Mouse (Mus musculus) urinary bladder, postnatal 10 days (tissue): ENCODE results near the gene Rsph14.
A peak's percentile ranks its signal among the peaks of the same experiment; 100 is the strongest.
"Not testable (repeated sequence)": the region's sequence is repeated elsewhere in the genome, so short reads cannot be mapped to it uniquely, and the experiment has no call there.

Experiments used
- DNase-seq: peaks from one replicate; pipeline ENCODE4 v3.0.0; 2022; ENCODE audit warnings: low spot score

The Rsph14 gene

DNA sequence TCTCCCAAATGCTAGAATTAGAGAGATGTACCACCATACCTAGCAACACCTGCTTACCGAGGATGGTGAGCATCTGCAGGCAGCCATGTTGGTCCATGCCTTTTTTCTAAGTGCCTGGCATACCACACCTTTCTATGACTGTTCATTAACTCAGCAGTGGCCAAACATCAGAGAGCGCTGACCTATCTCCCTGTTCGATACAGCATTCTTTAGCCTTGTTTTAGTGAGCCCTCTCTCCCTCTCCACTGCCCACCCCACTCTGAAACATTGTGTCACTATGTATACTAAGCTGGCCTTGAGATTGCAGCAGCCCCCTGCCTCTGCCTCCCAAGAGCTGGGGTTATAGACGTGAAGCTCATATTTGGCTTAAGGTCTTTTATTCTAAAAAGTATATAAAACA is 21.3 kb upstream of the Rsph14 start:
- DNase-seq = no peak

DNA sequence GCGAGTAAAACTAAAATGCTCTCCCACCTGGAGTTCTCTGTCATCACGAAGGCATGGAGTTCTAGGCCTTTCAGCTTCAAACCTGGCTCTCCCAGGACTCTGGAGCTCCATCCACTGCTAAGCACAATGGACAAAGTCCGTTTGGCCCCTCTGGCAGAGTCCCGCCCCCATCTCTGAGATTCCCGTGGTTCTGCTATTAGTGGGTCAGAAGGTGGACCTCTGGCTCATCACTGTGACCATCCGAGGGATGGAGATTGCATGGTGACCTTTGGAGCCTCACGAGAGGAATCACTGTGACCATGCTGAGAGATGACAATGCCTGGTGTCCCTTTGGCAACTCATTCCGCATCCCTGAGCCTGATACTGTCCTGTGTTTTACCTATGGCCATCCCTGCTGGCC is 20.5 kb upstream of the Rsph14 start:
- no peak for DNase-seq

DNA sequence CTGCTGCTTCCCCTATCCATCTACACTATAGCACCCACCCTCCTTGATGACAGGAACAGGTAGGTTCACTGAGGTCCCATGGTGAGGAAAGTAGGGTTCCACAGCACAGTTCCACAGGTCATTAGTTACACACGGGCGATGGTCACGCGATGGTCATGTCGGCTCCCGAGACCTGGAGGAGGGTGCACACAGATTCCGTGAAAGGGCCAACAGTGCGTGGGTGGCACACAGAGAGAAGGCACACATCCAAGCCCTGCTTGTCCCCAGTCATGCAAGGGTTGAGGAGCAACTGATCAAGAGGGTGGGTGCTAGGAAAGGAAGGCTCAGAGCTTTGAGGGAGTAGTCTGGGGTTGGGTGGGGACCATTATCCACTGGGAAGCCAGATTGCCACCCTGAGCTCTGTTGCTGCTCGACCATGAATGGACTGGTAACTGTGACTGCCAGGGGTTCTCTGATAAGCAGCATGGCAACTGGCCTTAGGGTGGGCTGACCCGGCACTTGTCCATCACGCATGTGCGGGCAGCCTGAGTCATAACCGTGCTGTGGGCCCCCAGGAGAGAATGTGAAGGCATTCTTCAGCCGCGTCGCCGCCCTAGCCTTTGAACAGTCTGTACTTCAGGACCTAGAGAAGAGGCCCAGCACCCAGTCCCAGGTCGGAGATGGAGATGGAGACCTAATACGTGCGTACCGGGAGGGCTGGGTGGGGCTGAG is 19.1 kb upstream of the Rsph14 start:
- DNase-seq = no peak

DNA sequence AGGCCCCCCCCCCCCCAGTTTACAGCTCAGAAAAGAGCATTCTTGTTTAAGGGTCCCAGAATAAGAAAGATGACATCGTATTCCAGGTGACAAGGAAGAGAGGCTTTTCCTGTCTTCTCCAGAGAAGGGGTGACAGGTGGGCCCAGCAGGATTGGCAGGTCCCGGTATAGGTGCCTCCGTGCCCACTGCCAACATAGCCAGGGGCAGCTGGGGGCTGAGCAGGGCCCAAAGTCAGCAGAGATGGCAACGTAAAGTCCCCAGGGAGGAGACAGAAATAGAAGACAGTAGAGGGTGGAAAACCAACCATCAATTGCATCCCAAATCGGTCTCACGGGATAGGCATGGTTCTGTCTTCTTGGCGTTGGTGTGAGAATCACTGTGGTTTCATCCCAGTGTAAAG is 16.3 kb upstream of the Rsph14 start:
- DNase-seq = no peak

DNA sequence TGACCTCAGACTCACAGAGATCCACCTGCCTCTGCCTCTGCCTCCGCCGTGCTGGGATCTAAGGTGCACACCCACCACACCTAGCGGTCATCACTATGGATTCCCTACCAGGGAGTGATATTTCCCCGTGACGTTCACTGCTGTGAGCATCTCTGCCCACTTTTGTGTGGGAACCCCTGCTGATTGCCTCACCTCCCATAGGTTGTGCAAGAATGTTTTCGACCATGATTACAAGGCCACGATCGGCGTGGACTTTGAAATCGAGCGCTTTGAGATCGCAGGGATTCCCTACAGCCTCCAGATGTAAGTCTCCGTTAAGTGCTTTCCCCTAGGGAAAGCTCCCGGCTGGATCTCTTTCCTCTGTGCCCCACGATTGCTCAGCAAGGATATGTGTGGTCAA is 13.4 kb upstream of the Rsph14 start:
- no peak for DNase-seq

DNA sequence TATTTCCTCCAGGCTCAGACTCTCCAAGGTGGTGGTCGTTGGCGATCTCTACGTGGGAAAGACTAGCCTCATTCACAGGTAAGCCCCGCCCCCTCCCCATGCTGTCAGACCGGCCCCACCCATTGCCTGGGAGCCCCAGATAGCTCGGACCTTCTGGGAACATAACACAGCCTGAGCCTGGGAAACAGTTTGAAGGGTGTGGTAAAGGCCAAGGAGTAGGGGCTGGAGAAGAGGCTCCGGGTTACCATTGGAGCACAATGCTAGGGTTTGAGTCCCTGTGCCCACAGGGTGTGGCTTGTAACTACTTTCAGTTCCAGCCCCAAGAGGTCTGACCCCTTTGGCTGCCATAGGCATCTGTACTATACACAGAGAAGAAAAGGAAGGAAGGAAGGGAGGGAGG is 12.1 kb upstream of the Rsph14 start:
- no peak for DNase-seq

DNA sequence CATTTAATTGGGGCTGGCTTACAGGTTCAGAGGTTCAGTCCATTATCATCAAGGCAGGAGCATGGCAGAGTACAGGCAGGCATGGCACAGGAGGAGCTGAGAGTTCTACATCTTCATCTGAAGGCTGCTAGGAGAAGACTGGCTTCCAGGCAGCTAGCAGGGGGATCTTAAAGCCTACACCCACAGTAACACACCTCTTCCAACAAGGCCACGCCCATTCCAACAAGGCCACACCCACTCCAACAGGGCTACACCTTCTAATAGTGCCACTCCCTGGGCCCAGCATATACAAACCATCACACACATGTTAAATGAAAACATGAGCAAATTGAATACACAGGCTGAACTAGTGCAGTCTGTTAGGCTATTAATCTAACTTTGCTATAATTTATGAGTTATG is 9.7 kb upstream of the Rsph14 start:
- not testable (repeated sequence) for DNase-seq

DNA sequence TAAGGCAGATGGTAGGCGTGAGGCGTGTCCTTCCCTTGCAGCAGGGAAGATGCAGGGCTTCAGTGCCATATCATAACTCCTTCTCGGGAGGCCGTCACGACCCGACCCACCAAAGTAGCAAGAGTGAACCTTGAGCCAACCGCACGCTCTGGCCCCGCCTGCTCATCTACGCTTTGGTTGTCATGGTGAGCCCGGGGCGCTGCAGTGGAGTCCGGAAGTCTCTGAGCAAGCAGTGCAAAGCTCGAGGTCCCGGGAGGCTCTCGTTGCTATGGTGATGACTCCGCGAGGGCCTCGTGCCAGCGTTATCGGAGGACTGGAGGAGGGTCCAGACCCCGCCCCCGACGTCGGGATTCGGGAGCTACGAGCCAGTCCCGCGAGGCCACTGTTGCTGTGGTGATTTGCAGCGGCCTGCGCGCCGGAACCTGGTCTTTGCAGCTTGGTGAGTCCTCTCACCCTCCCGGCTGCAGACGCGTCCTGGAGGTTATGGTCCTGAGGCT is 4.5 kb upstream of the Rsph14 start, which contains the start of gene Rab36:
Rab36 (plus strand) TSS at position 176 of the 497 bp plus-strand sequence.
- DNase-seq = peak; percentile 71

DNA sequence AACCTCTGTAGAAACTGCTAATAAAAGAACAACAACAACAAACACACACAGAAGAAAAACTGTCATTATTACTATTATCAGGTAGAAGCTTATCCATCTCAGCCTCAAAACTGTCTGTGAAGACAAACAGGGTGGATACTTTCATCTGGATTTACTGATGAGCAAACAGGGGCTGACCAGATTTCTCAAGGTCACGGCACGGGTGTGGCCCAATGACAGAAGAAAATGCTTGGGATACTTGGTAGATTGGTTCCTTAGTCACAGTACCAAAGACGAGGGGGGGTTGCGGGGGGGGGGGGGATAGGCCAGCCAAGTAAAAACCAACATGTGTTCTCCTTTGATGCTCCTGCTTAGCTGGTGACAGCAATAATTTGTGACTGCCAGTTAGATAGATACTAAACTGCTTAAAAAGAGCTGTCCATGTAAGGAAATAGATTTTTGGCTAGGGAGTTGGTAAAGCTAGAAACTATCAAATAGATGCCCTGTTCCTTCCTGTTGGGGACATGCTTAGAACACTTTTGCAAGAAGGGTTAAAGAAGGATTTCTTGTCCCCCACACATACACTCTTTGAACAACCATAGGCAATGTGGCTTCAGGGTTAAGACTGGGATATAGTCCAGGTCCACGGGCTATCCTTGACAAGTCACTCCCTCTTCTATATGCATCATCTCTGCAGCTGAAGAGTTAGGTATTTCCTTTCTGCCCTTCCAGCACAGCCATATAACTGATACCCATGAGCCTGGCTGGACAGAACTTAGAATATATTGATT is 856 bp downstream of the Rsph14 start:
- no peak for DNase-seq

DNA sequence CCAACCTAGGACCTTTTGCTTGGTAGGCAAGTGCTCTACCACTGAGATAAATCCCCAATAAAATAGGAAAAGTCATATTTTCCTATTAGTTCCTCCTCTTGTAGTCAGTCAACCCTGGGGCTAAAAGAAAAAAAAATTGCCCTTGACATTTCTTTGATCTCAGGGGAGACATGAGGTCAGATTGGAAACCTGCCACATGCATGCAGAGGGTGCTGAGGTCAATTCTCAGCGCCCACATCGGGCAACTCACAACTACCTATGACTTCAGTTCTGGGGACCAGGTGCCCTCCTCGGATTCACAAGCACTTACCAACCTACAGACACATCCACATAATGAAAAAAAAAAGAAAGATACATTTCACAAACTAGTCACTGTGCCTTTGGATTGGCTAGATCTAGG is 2.2 kb downstream of the Rsph14 start:
- DNase-seq = no peak

DNA sequence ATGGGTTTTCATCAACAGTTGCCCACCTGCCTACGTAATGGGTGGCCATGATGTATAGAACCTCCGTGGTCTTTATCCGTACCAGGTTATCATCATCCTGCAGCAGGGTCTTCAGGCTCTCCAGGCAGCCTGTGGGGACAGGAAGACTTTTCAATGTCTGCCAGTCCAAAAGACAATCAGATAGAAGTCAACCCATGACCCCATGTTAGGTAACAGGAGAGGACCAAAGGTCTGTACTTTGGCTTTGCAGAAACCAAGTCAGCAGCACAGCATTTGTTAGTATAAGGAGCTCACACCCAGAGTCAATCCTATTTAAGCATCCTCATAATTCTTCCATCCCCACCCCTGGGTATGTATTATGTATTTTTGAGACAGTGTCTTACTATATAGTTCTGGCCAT is 2.7 kb downstream of the Rsph14 start:
- DNase-seq = no peak

DNA sequence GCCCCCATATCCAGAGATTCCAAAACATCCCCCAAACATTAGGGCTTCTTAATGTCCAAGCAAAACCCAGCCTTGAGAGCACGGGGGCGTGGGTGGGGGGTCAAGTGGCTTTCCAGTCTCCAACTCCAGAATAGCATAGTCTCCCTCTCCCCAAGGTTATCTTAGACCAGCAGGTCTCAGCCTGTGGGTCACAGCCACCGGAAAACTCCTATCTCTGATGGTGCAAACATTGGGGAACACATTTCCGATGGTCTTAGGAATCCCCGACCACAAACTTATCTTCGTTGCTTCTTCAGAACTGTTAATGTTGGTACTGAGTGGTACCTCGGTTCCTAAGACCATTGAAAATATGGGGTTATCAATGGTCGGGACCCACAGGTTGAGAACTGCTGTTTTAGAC is 3.6 kb downstream of the Rsph14 start:
- DNase-seq = no peak

DNA sequence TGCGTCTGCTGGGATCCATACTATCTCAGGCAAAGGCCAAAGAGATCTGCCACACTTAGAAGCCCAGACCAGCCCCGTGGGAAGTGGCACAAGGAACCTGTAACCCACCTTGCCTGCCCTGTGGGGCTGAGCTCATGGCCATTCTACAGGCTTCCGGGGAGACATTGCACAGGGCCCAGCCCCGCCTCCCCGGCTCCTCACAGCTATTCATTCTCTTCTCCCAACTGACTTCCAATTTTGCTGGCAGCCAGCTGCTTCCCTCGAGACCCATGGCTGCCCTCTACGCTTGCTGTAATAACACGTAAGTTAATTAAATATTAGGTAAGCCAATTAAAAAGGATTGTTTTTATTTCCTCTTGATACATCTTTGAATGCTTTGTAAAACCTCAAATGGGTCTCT is 5.9 kb downstream of the Rsph14 start:
- DNase-seq = no peak

DNA sequence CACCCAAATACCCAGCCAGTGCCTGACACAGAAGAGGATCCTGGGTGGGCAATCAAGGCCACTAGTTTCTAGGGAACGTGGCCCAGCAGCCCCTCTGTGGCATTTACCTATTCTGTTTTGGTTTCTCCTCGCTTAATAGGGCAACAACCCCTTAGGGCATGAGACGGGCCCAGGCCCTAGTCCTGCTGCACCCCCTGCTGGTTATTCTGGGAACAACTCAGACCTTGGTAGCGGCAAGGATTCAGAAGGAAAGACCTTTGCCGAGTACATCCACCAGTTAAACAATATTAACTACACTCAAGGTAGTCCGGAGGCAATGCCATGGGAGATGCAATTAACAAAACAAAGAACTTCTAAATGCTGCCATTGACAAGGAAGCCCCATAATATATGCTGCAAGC is 11.2 kb downstream of the Rsph14 start:
- DNase-seq = no peak

DNA sequence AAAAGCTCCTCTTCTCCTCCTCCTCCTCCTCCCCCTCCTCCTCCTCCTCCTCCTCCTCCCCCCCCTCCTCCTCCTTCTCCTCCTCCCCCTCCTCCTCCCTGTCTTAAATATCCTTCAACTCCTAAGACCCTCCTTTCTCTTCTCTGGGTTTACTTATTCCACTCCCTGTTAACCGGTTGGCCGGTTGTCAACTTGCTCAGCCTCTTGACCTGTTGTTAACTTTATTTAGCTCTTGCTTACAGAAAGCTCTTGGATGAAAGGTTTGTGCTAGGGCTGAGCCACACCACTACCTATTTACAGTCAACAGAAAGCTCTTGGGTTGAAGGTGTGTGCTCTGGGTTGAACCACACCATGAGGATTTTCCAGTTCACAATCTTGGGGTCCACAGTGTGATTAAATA is 12.1 kb downstream of the Rsph14 start:
- no peak for DNase-seq

DNA sequence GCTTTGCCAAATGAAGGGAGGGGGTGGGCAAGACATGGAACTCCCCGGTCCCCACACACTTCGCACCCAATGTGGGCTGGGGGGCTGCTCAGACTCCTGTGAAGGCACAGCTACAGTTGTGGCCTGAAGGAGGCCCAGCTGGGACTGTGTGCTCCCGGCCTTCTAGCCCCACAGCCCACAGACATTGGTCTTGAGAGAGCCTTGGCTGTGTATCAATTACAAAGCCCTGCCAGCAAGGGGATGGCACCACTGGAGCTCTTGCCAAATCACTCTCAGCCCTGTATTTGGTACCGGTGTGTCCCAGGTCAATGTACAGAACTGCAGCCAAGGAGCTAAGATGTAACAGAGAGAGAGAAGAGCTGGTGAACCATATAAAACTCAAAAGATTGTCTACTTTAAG is 15.9 kb downstream of the Rsph14 start:
- no peak for DNase-seq

DNA sequence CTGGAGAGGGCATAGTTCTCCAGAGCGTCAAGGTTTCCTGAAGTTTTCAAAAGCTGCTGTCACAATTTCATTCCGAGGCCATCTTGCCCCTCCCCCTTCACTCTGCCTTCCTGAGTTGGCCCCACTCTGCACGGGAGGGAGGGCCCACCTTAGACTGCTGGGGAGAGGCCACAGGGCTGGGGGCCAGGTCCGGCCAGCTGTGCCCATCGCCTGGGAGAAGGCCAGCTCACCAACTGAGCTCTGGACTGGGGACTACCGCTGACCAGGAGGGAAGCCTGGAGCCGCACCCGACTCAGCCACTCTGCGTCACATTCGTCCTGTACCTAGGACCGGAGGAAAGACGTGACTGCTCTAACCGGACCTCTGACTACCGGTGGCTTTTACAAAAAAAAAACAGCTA is 16.9 kb downstream of the Rsph14 start:
- DNase-seq = no peak

DNA sequence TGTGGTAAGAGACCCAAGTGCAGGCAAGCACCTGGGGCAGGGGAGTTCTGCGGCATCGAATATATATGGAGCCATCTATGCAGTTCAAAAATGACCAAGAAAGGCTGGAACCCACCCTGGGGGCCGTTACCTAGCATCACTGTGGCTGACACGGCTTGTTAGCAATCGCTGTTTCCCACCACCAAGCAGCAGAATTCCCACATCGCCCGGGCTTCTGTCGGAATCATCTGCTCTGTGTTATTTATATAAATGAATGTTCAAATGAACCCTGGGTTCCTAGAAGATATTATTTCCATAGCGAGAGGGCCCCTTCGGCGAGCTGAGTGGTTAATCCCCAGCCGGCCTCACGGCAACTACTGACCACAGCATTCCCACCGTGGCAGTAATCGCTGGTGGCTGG is 21.7 kb downstream of the Rsph14 start:
- no peak for DNase-seq

DNA sequence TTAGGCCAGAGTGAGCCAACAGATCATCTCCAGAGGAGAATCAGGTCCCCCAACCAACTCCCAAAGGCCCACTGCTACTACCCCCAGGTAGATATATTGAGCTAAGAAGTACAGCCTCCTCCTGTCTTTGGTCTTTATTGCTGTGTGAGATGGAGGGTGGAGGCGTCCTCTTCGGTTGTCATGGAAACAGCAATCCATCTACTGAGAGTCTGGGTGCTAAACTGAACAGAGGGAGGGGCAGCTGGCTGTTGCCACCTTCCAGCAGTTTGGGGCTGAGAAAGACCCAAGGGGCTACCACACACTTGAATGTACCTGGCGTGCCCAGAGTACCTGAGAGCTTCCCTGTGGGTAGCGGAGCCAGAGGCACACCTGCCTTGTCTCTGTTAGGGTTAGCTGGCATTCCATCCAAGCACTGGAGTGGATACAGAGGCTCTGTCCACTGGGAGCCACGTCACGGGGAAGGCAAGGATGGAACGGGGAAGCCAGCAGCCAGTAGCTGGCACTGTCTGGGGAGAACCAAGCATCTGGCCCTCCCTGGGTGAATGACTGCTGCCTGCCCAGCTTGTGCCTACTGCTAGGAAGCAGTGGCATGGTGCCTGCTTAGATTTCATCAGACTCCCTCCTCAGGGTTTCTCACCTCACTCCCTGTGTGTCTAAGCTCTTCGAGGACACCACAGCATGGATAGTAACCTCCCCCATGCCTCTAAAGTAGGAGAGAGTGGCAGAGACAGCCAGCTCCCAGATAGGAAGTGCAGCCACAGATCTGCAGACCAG is 25.3 kb downstream of the Rsph14 start:
- DNase-seq = no peak

DNA sequence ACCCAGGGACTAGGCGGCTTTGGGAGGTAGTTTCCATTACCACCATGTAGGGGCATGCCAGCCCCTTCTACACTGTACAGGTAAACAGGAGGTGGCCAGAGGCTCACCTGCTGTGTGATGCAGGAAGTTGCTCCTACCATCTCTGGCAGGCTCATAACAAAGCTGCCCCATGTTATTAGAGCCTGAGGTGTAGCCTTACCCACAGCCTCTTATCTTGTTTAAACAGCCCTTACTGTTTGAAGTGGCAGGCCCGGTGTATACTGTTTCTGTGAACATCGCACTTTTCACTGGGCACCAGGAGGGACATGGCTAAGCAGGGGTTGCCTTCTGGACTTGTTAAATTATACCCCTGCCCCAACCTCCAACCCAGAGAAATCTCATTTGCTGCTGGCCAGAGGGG is 28.3 kb downstream of the Rsph14 start:
- no peak for DNase-seq

DNA sequence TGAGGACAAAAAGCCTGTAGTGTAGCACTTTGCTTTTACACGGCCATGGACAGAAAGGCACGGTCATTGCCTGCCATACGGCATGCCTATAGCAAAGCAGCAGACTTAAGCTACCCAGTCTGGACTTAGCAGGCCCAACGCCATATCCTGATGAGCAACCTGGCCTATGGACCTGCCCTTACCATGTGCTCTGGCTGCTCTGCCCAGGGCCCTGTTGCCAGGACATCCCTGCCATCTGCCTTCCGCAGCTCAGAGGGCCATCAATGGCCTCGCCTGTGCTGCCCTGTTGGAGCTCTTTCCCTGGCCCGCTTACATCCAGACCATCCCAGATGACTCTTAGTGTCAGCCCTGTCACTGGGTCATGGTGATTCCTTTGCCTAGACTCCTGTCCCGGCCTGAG is 31.0 kb downstream of the Rsph14 start:
- DNase-seq = no peak

DNA sequence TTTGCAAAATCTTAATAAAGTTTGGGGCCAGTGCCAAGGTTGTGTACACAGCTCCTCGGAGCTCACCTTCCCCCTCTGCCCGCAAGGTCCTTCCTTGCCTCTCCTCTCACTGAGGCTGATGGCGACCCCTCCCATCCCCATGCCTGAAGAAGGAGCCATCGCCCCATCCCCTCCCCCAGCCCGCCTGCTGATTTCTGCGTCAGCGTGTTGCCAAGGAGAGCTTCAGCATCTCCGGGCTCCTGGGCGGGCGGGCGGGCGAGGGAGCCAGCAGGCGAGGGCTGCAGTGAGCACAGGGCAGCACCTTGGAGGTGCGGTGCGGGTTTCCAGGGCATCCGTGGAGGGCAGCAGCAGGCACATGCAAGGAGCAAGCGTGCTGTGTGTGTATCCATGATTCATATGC is 37.0 kb downstream of the Rsph14 start:
- no peak for DNase-seq

DNA sequence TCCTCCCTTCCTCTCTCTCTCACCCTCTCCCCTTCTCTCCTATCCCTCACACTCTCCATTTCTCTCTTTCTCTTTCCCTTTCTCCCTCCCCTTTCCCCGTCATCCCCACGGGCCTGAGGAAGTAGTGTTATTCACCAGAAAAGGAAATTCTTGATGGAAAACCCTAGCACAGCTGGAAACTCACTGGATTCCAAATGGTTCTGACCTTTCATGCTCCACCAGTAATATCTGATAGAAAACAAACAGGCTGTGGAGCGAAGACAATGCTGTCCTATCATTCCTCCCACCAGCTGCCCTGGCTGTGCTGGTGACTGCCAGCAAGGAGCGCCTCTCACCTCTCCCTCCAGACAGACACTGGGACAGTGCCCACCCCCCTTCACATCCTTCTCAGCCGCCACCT is 37.5 kb downstream of the Rsph14 start:
- no peak for DNase-seq
